Mouse (Mus musculus) G1E (cell line): ENCODE results near the gene Arhgap45. TPM values are rescaled to one million over a fixed set of nuclear protein-coding genes. Genes with fewer than 3 reads are reported as not detected.

Source experiments
- ATAC-seq: 2 replicates; pipeline ENCODE4 v1.8.0; 2016; ENCODE audit warnings: mild to moderate bottlenecking; ENCODE audit not compliant: insufficient number of reproducible peaks, poor library complexity, low FRiP score, severe bottlenecking; ENCODE audit errors: extremely low read depth
- DNase-seq: peaks from one replicate; pipeline ENCODE4 v3.0.0; 2012; ENCODE audit warnings: low spot score
- H3K27me3 ChIP-seq: 2 replicates; pipeline ENCODE4 v1.6.1; 2012; ENCODE audit warnings: mild to moderate bottlenecking, low read length, inconsistent platforms; ENCODE audit not compliant: insufficient read depth
- H3K36me3 ChIP-seq: replicated peaks from 2 replicates; pipeline ENCODE3; 2012; ENCODE audit warnings: mild to moderate bottlenecking, inconsistent platforms
- H3K4me1 ChIP-seq: 2 replicates; pipeline ENCODE4 v1.6.1; 2012; ENCODE audit warnings: low read depth, low read length, inconsistent platforms, mixed read lengths; ENCODE audit not compliant: insufficient read depth
- H3K4me3 ChIP-seq: 2 replicates; pipeline ENCODE4 v1.5.1; 2012; ENCODE audit warnings: low read depth, mild to moderate bottlenecking, inconsistent platforms, low read length, moderate library complexity, mixed read lengths
- H3K9me3 ChIP-seq: replicated peaks from 2 replicates; pipeline ENCODE4 v1.6.1; 2012; ENCODE audit warnings: inconsistent platforms
- CTCF ChIP-seq: IDR thresholded peaks from 2 replicates; pipeline ENCODE4 v1.5.1; 2012; ENCODE audit warnings: low read depth, low read length, inconsistent platforms, mixed read lengths
- GATA1 ChIP-seq: IDR thresholded peaks from 2 replicates; pipeline ENCODE4 v1.6.1; 2012; ENCODE audit warnings: borderline replicate concordance, low read length, inconsistent platforms, mixed read lengths
- GATA2 ChIP-seq: IDR thresholded peaks from 2 replicates; pipeline ENCODE4 v1.6.1; 2012; ENCODE audit warnings: low read depth, low read length, inconsistent platforms, borderline replicate concordance
- POLR2AphosphoS5 ChIP-seq: IDR thresholded peaks from 2 replicates; pipeline ENCODE4 v1.6.1; 2012; ENCODE audit warnings: low read depth, low read length, inconsistent platforms; ENCODE audit not compliant: insufficient replicate concordance
- TAL1 ChIP-seq: conservative IDR thresholded peaks from 2 replicates; pipeline ENCODE4 v1.6.1; 2012; ENCODE audit warnings: low read depth, low read length, inconsistent platforms, mixed read lengths
- polyA plus RNA-seq: library from polyadenylated mRNA; stranded (reverse); fragments of >175 nt; gene quantifications from 2 replicates; pipeline ENCODE4 v1.2.3, GENCODE M21; 2012
- total RNA-seq, 2 experiments: library from RNA; stranded (forward) in 1 of 2; stranded (reverse) in 1 of 2; fragments of 200-1000 nt in 1 of 2; fragments of >200 nt in 1 of 2; fragmentation: Nextera tagmentation in 1 of 2; gene quantifications; 2 replicates each; pipeline ENCODE4 v1.2.3; 2014 to 2017

Gene Arhgap45
- total and polyA plus RNA-seq, 3 experiments: 56.7 to 179 (median 104) TPM

DNA sequence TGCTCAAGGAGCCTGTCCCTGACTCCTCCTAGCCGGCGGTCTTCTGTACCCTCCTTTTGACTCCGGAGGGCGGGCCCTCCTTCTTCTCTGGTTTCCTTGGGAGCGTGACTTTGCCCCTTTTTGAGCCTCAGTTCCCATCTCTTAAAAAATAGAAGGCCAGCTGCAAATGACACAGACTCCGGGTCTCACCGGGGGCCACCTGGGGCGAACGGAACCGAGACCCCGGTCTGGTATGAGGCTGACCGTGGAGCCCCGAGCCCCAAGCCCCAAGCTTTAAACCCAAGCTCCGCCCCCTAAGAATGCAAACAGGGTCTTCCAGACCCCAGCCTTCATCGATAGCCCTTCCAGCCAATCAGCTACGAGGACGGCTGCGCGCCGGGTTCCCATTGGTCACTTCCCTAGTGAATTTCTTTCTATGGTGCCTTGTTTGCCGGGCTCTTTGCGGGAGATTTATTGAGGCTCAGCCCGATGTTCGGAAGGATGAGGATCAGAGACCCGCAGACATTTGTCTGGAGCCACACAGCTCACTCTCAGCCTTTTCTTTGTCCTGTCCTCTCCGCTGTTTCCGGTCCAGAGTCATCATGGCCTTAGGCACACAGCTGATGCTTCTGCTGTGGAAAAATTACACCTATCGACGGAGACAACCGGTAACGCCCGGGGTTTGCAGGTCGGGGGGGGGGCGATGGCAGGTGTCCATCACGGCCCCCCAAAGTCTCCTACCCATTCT is 19.3 kb upstream of the Arhgap45 start:
- DNase-seq (peak; percentile 95), ATAC-seq (peak; percentile 71)
- H3K4me1 ChIP-seq: peaks cover 62% of the 10 kb centered on the region
- no peaks in the 10 kb centered on the region for H3K27me3 ChIP-seq
- no peak for TF ChIP-seq GATA1
- no peak for TF ChIP-seq TAL1
- no peak for TF ChIP-seq CTCF
- TF ChIP-seq POLR2AphosphoS5: no peak
- no peak for TF ChIP-seq GATA2
- peaks cover 4% of the 10 kb centered on the region for H3K9me3 ChIP-seq
- peak overlapping the region; percentile 74 for H3K4me3 ChIP-seq
- H3K36me3 ChIP-seq: peaks cover 64% of the 10 kb centered on the region

DNA sequence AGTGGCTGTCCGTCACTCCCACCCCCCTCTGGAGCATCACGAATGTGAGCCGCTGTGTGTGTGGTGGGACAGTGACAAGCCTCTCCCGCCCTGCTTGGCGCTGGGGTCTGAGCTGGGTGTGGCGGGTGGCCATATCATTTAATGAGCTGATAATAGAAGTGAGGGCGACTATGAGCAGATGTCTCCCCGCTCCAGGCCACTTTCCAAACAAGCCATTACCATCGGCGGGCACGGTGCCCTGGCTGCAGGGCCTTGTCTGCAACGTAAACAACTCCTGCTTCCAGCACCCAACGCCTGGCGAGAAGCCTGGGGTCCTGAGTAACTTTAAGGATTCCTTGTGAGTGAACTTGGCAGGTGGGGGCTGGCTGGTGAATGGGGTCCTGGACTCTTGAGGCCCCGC is 18.6 kb upstream of the Arhgap45 start:
- no peaks in the 10 kb centered on the region for H3K9me3 ChIP-seq
- ATAC-seq: no peak
- peaks cover 64% of the 10 kb centered on the region for H3K4me1 ChIP-seq
- no peak for DNase-seq
- peaks cover 66% of the 10 kb centered on the region for H3K36me3 ChIP-seq
- TF ChIP-seq TAL1 (no peak), GATA2 (no peak), CTCF (no peak), POLR2AphosphoS5 (no peak), GATA1 (no peak)
- H3K4me3 ChIP-seq: peak overlapping the region; percentile 74
- no peaks in the 10 kb centered on the region for H3K27me3 ChIP-seq

- Histone ChIP-seq H3K36me3 (peaks cover 94% of the 10 kb centered on the region), H3K4me3 (no peak overlapping the region), H3K4me1 (peaks cover 58% of the 10 kb centered on the region), H3K9me3 (no peaks in the 10 kb centered on the region), H3K27me3 (no peaks in the 10 kb centered on the region)
- TF ChIP-seq TAL1 (no peak), CTCF (no peak)
- no peak for DNase-seq
- ATAC-seq: no peak
These were observed 14.5 kb upstream of the Arhgap45 start for GRCm38 (mm10) chr10:80001945-80002344.

DNA sequence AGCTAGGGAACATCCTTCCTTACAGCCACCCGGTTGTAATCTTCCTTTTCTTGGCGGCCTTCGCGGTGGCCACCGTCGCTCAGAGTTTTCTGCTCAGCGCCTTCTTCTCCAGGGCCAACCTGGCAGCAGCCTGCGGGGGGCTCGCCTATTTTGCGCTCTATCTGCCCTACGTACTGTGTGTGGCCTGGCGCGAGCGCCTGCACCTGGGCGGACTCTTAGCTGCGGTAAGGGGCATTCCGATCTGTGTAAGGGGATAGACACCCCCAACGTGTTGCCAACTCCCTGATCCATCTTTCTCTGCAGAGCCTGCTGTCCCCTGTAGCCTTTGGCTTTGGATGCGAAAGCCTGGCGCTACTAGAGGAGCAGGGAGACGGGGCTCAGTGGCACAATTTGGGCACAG is 13.6 kb upstream of the Arhgap45 start:
- DNase-seq (no peak), ATAC-seq (no peak)
- Histone ChIP-seq H3K27me3 (no peaks in the 10 kb centered on the region), H3K9me3 (no peaks in the 10 kb centered on the region), H3K4me1 (peaks cover 50% of the 10 kb centered on the region), H3K36me3 (peaks cover 100% of the 10 kb centered on the region), H3K4me3 (peak overlapping the region; percentile 37; the same call in 1 of the 2 replicates)
- TF ChIP-seq GATA1: no peak
- no peak for TF ChIP-seq POLR2AphosphoS5
- no peak for TF ChIP-seq TAL1

DNA sequence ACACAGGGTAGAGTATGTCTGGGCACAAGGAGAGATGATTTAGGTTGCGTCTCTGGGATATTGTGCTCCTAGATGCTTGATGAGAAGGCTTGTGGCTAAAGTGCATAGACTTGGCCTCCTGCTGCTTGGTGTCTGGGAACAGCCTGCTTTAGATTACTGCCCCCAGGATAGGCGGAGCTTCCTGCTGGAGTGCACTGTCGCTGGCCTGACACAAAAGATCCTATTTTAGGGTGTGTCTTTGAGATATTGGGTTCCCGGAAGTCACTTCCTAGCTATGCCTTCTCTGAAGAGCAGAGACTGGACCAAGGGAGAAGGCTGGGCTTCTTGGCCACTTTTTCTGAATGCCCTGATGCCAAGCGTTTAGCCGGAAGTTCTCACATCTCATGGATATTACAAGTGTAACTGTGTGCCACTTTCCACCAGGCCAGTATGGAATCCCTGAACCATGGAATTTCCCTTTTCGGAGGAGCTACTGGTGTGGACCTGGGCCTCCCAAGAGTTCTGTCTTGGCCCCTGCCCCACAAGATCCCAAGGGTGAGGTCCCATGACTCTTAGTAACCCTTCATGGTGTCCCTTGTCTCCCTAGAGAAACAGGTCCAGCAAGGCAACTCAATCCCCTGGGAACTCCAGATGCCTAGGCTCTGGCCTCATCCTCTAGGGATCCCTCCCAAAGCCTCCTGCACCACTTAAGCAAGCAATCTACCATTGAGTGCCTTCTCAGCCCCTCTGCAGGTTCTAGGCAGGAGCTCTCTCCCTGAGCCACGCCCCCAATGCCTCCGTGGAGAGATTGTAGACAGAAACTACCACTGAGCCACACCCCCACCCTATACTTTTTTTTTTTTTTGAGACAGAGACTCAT is 12.8 kb upstream of the Arhgap45 start:
- peaks cover under 1% of the 10 kb centered on the region; the same call in 1 of the 2 replicates for H3K9me3 ChIP-seq
- peaks cover 42% of the 10 kb centered on the region for H3K4me1 ChIP-seq
- peaks cover 100% of the 10 kb centered on the region for H3K36me3 ChIP-seq
- DNase-seq (no peak), ATAC-seq (no peak; the same call in 1 of the 2 replicates)
- H3K27me3 ChIP-seq: no peaks in the 10 kb centered on the region
- no peak overlapping the region; the same call in 1 of the 2 replicates for H3K4me3 ChIP-seq
- TF ChIP-seq GATA2: no peak
- no peak for TF ChIP-seq POLR2AphosphoS5
- TF ChIP-seq GATA1: no peak
- TF ChIP-seq CTCF: no peak

DNA sequence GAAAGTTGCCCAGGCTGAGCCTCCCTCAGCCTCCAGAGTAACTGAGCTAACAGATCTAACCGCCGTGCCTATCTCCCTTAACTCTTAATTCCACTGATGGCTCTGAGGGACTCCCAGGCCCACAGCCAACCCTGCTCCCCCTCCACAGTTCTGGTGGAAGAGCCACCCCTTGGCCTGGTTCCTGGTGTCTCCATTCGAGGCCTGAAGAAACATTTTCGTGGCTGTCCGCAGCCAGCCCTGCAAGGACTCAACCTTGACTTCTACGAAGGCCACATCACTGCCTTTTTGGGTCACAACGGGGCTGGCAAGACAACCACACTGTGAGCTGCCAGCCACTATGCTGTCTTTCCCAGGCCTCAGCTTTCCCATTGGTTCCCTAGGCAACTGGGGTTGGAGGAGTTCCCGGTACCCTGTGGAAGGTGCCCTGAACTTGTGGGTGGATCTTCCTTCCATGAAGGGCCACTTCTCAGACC is 12.2 kb upstream of the Arhgap45 start:
- Histone ChIP-seq H3K9me3 (peaks cover 5% of the 10 kb centered on the region; the same call in 1 of the 2 replicates), H3K36me3 (peaks cover 100% of the 10 kb centered on the region)
- TF ChIP-seq TAL1: no peak

More for the DNA sequence above, 12.2 kb upstream of the Arhgap45 start:
- H3K4me3 ChIP-seq: no peak overlapping the region
- H3K27me3 ChIP-seq: no peaks in the 10 kb centered on the region
- no peak for DNase-seq
- ATAC-seq: no peak
- H3K4me1 ChIP-seq: peaks cover 38% of the 10 kb centered on the region
